In the genomic region with DNA sequence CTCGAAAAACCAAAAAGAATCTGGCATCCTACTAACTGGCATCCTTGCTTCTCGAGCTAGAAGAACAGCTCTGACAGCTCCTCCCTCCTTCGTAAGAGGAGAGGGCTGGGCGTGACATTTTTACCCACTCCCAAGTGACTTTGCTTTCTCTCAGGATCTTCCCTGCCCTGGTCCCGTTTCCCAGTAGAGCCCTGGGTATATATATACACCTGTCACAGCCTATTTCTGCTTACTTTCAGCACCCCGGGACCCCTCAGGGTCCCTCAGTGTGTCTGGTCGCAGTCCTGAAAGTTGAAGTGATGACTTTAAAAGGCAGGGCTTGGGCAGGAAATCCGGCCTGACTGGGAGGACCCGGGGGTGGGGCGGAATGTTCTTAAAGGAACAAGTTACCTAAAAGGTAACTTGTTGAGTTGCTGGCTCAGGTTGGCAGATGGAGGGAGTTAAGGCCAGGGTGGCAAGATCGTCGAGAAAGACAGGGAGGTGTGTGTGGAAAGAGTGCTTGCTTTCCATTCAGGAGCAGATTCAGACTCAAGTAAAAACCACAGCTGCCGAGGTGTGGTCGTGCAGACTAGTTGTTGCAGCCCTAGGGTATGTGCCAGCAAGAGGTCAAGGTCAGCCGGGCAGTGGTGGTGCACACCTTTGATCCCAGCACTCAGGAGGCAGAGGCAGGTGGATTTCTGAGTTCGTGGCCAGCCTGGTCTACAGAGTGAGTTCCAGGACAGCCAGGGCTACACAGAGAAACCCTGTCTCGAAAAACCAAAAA, we compare ENCODE assay signal across 8 mouse cellular contexts. TPM values are rescaled to one million over a fixed set of nuclear protein-coding genes. Genes with fewer than 3 reads are reported as not detected.
DNase-seq lines count a peak whose midpoint lies in the region; ATAC-seq and TF ChIP-seq lines count a peak whose summit lies in the region.

TSS of gene Ghdc (minus strand) at position 312 of the 763 bp plus-strand sequence.

- peak within 1 kb of the TSS; percentile 69 for H3K4me3 ChIP-seq in G1E (ENCODE audit: low read depth, low read length)
- peak within 1 kb of the TSS; percentile 44 for H3K4me3 ChIP-seq in forebrain, embryonic 15.5 days

- H3K4me1 ChIP-seq in G1E (ENCODE audit: insufficient read depth, low read depth, low read length) = peaks cover 29% of the 10 kb centered on the region
- H3K4me1 ChIP-seq in forebrain, embryonic 15.5 days = peaks cover 5% of the 10 kb centered on the region; the same call in 1 of the 2 replicates

- H3K9ac ChIP-seq in forebrain, embryonic 15.5 days (replicated peaks) = 0 out of 2 replicates have a peak within 1 kb of the TSS, but pooled peaks have one; percentile 30

- no peaks in the 10 kb centered on the region for H3K9me3 ChIP-seq in G1E (replicated peaks)
- H3K9me3 ChIP-seq in forebrain, embryonic 15.5 days = no peaks in the 10 kb centered on the region

- peaks cover 27% of the 10 kb centered on the region for H3K36me3 ChIP-seq in G1E (replicated peaks)
- H3K36me3 ChIP-seq in forebrain, embryonic 15.5 days = no peaks in the 10 kb centered on the region

- H3K4me2 ChIP-seq in forebrain, embryonic 15.5 days (replicated peaks) = peak within 1 kb of the TSS; percentile 38

- DNase-seq in G1E (ENCODE audit: low spot score) = peak; percentile 88
- DNase-seq in cerebellum, adult 18-20 months = peak; percentile 72 to 78
- DNase-seq in heart, postnatal 36 days = peak; percentile 85 to 87
- DNase-seq in layer of hippocampus, adult 9-11 months = peak; percentile 73
- peak; percentile 86 for DNase-seq in lung, postnatal 14 days
- peak; percentile 55 for DNase-seq in retina, adult 2 months (ENCODE audit: low read depth, low spot score)
- DNase-seq in thymus, postnatal 25 days = peak; percentile 82

- H3K27me3 ChIP-seq in G1E (ENCODE audit: insufficient read depth, low read length) = no peaks in the 10 kb centered on the region
- H3K27me3 ChIP-seq in forebrain, embryonic 15.5 days = no peaks in the 10 kb centered on the region

- H3K27ac ChIP-seq in forebrain, embryonic 15.5 days (replicated peaks) = no peak within 1 kb of the TSS

- TF ChIP-seq CTCF in G1E (IDR thresholded peaks at IDR 0.05; ENCODE audit: low read depth, low read length) = no peak

- WGBS in forebrain, embryonic 15.5 days = 24% methylated on average over 17 of the region's 17 CpGs

- peak; percentile 84 for ATAC-seq in G1E (ENCODE audit: extremely low read depth, insufficient number of reproducible peaks, low FRiP score, poor library complexity, severe bottlenecking)
- ATAC-seq in forebrain, embryonic 15.5 days (replicated peaks) = no peak; the same call in 1 of the 2 replicates

- intact Hi-C loops in heart, postnatal 36 days (cut with DNase I) = no loop called here

RNA-seq across cellular contexts. Expression of gene Ghdc, which starts in this region (rescaled TPM):
- total RNA-seq in G1E (2014; fragmentation: Nextera tagmentation) (6.0 and 6.3 TPM in 2 replicates), G1E (2017) (3.6 and 4.4 TPM in 2 replicates)
- polyA plus RNA-seq in G1E (2012) = 3.8 and 3.9 TPM in 2 replicates
- polyA plus RNA-seq in forebrain, embryonic 15.5 days (2015; fragmentation: Nextera tagmentation; extraction: Ambion mirVana) = 2.8 and 3.0 TPM in 2 replicates
- total RNA-seq in heart, postnatal 36 days (2021) = 1 to 10 TPM; 8.5 to 9.5 TPM
